Mouse (Mus musculus) thymus, postnatal 4 days (tissue): ENCODE data around the gene Btg1.

Source experiments
- DNase-seq: peaks from one replicate; pipeline ENCODE4 v3.0.0; 2021

Gene Btg1

GRCm38 (mm10) chr10:96616709-96617116 is at the start of gene Btg1:
Btg1 (plus strand) TSS chr10:96617006.
- DNase-seq = peak; percentile 99

GRCm38 (mm10) chr10:96569469-96569868 is 47.3 kb upstream of the Btg1 start:
- DNase-seq = no peak

- DNase-seq = no peak
These were observed 45.6 kb upstream of the Btg1 start for GRCm38 (mm10) chr10:96571176-96571575.

- DNase-seq = no peak
These were observed 42.0 kb upstream of the Btg1 start for GRCm38 (mm10) chr10:96574786-96575185.

- DNase-seq = no peak
These were observed 41.5 kb upstream of the Btg1 start for GRCm38 (mm10) chr10:96575338-96575737.

- DNase-seq = no peak
These were observed 37.9 kb upstream of the Btg1 start for GRCm38 (mm10) chr10:96578924-96579323.

GRCm38 (mm10) chr10:96579436-96579835 is 37.4 kb upstream of the Btg1 start:
- DNase-seq = no peak

- DNase-seq = no peak
These were observed 36.6 kb upstream of the Btg1 start for GRCm38 (mm10) chr10:96580246-96580645.

- DNase-seq = no peak
These were observed 35.6 kb upstream of the Btg1 start for GRCm38 (mm10) chr10:96581232-96581631.

- DNase-seq = no peak
These were observed 30.5 kb upstream of the Btg1 start for GRCm38 (mm10) chr10:96586191-96586880.

GRCm38 (mm10) chr10:96586881-96587217 is 30.0 kb upstream of the Btg1 start:
- DNase-seq = no peak

- DNase-seq = no peak
These were observed 28.6 kb upstream of the Btg1 start for GRCm38 (mm10) chr10:96588233-96588632.

GRCm38 (mm10) chr10:96589781-96590180 is 27.0 kb upstream of the Btg1 start:
- DNase-seq = no peak

- no peak for DNase-seq
These were observed 24.7 kb upstream of the Btg1 start for GRCm38 (mm10) chr10:96592089-96592488.

- DNase-seq = no peak
These were observed 21.2 kb upstream of the Btg1 start for GRCm38 (mm10) chr10:96595435-96596132.

- no peak for DNase-seq
These were observed 20.4 kb upstream of the Btg1 start for GRCm38 (mm10) chr10:96596411-96596810.

- DNase-seq = no peak
These were observed 17.2 kb upstream of the Btg1 start for GRCm38 (mm10) chr10:96599641-96600040.

- DNase-seq = no peak
These were observed 15.1 kb upstream of the Btg1 start for GRCm38 (mm10) chr10:96601670-96602069.

GRCm38 (mm10) chr10:96602339-96602738 is 14.5 kb upstream of the Btg1 start:
- no peak for DNase-seq

- no peak for DNase-seq
These were observed 11.6 kb upstream of the Btg1 start for GRCm38 (mm10) chr10:96605168-96605567.

GRCm38 (mm10) chr10:96605856-96606255 is 10.9 kb upstream of the Btg1 start:
- no peak for DNase-seq

- no peak for DNase-seq
These were observed 9.1 kb upstream of the Btg1 start for GRCm38 (mm10) chr10:96607617-96608185.

GRCm38 (mm10) chr10:96609356-96610345 is 7.2 kb upstream of the Btg1 start:
- DNase-seq = no peak
